Mouse (Mus musculus): Measurements from ENCODE around the gene March9.

March9 gene

GRCm38 (mm10) chr10:127041274-127041766 is 18.7 kb downstream of the March9 start, which contains the start of the genes Mettl1 and Eef1akmt3:
Mettl1 (plus strand) TSS chr10:127041414.
Eef1akmt3 (minus strand) TSS chr10:127041513.
- in situ Hi-C loops (cut with MboI, MseI) = no loop called here

- in situ Hi-C loops (cut with MboI, MseI) = no loop called here
Measured at GRCm38 (mm10) chr10:127040569-127041214, 19.3 kb downstream of the March9 start.

GRCm38 (mm10) chr10:127037641-127038040 is 22.3 kb downstream of the March9 start:
- in situ Hi-C loops (cut with MboI, MseI) = loop anchor here (10.0 kb wide), 1 partner anchor 123 kb away; no protein-coding TSS in a partner anchor

GRCm38 (mm10) chr10:127036273-127036672 is 23.7 kb downstream of the March9 start:
- in situ Hi-C loops (cut with MboI, MseI) = loop anchor here (10.0 kb wide), 1 partner anchor 121 kb away; no protein-coding TSS in a partner anchor

- in situ Hi-C loops (cut with MboI, MseI) = loop anchor here (10.0 kb wide), 1 partner anchor 119 kb away; no protein-coding TSS in a partner anchor
Measured at GRCm38 (mm10) chr10:127033301-127033741, 26.7 kb downstream of the March9 start.

GRCm38 (mm10) chr10:127030336-127031296 is 29.4 kb downstream of the March9 start, which contains the start of gene Tsfm:
Tsfm (minus strand) TSS chr10:127030840.
- in situ Hi-C loops (cut with MboI, MseI) = loop anchor here (10.0 kb wide), 1 partner anchor 116 kb away; no protein-coding TSS in a partner anchor

- in situ Hi-C loops (cut with MboI, MseI) = no loop called here
Measured at GRCm38 (mm10) chr10:127018422-127018821, 41.6 kb downstream of the March9 start.

GRCm38 (mm10) chr10:127017071-127017470 is 42.9 kb downstream of the March9 start:
- in situ Hi-C loops (cut with MboI, MseI) = no loop called here

- in situ Hi-C loops (cut with MboI, MseI) = no loop called here
Measured at GRCm38 (mm10) chr10:127016488-127016887, 43.5 kb downstream of the March9 start.
